Mouse (Mus musculus) limb, embryonic 14.5 days (tissue): ENCODE results near the gene Khsrp. TPM values are rescaled to one million over a fixed set of nuclear protein-coding genes. Genes with fewer than 3 reads are reported as not detected.

Experiments used
- ATAC-seq: fragments of 200-750 bp; cut with Nextera tagmentation; 2 replicates; pipeline ENCODE4 v1.8.0; 2017; ENCODE audit warnings: low read depth, moderate number of reproducible peaks, moderate TSS enrichment; ENCODE audit not compliant: low FRiP score
- DNase-seq: peaks from one replicate; pipeline ENCODE4 v3.0.0-alpha.2; 2015; ENCODE audit warnings: low spot score
- H3K27ac ChIP-seq: fragments of 300-500 bp; sonication (generic); replicated peaks from 2 replicates; pipeline ENCODE4 v1.5.1; 2014; ENCODE audit warnings: low read depth, mild to moderate bottlenecking, low read length, moderate library complexity, mixed read lengths
- H3K27me3 ChIP-seq: fragments of 300-500 bp; sonication (generic); 2 replicates; pipeline ENCODE4 v1.6.1; 2014; ENCODE audit warnings: low read length, mixed read lengths; ENCODE audit not compliant: control insufficient read depth, insufficient read depth
- H3K36me3 ChIP-seq: fragments of 300-500 bp; sonication (generic); 2 replicates; pipeline ENCODE4 v1.6.1; 2014; ENCODE audit warnings: mild to moderate bottlenecking, low read length, moderate library complexity, mixed read lengths; ENCODE audit not compliant: control insufficient read depth, insufficient read depth
- H3K4me1 ChIP-seq: fragments of 300-500 bp; sonication (generic); 2 replicates; pipeline ENCODE4 v1.6.1; 2014; ENCODE audit warnings: antibody characterized with exemption, low read length, mixed read lengths; ENCODE audit not compliant: control insufficient read depth, insufficient read depth
- H3K4me2 ChIP-seq: fragments of 300-500 bp; sonication (generic); replicated peaks from 2 replicates; pipeline ENCODE4 v1.6.1; 2014; ENCODE audit warnings: low read depth, mild to moderate bottlenecking, low read length, moderate library complexity; ENCODE audit not compliant: severe bottlenecking
- H3K4me3 ChIP-seq: fragments of 300-500 bp; sonication (generic); replicated peaks from 2 replicates; pipeline ENCODE4 v1.5.1; 2014; ENCODE audit warnings: low read length
- H3K9ac ChIP-seq: fragments of 300-500 bp; sonication (generic); 2 replicates; pipeline ENCODE4 v1.6.1; 2014; ENCODE audit warnings: mild to moderate bottlenecking, low read depth, low read length, moderate library complexity; ENCODE audit not compliant: severe bottlenecking
- H3K9me3 ChIP-seq: fragments of 300-500 bp; sonication (generic); 2 replicates; pipeline ENCODE4 v1.6.1; 2016; ENCODE audit warnings: low read length; ENCODE audit not compliant: control insufficient read depth
- POLR2A ChIP-seq: fragments of 200-500 bp; IDR thresholded peaks from 2 replicates; pipeline ENCODE4 v1.8.0; 2012; ENCODE audit warnings: inconsistent platforms, mild to moderate bottlenecking, moderate library complexity, borderline replicate concordance; ENCODE audit not compliant: insufficient read depth, insufficient read length; ENCODE audit errors: extremely low read depth
- WGBS: fragments of 180-500 bp; shearing (Covaris S2); extraction: QIAGEN DNeasy Blood & Tissue Kit; methylation state at CpG from one replicate; pipeline ENCODE4 v1.1.7; 2014; 5-methylcytosine and 5-hydroxymethylcytosine counted together
- polyA plus RNA-seq, 2 experiments: library from polyadenylated mRNA; depleted of rRNA in 1 of 2; stranded (reverse) in 1 of 2; unstranded in 1 of 2; fragments of >200 nt; fragmentation: Nextera tagmentation in 1 of 2; extraction: Ambion mirVana in 1 of 2; gene quantifications; 2 replicates each; pipeline versions ENCODE4 v1.2.1 to v1.2.3; 2012 to 2014

The Khsrp gene
- polyA plus RNA-seq, 2 experiments = 49.5 to 115 TPM

DNA sequence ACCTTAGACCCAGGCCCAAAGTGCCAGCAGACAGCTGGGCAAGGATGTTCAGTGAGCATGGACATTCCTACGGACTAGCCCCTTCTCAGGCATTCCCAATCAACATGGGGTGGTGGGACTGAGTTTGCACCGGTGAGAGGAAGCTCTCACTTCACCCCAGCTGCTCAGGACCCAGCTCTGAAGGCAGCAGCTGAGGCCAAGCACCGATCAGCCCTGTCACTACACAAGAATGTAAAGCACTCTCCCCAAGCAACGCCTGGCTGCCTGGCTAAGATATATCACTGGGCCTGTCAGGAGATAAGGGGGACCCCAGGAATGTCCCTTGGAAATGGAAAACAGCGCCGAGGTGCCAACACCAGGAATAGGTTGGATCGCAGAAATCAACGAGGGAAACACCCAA, 30.1 kb downstream of the Khsrp start:
- WGBS = 74% methylated on average over 8 of the region's 8 CpGs
- Histone ChIP-seq H3K4me3 (no peak overlapping the region), H3K27ac (no peak overlapping the region), H3K4me1 (peaks cover 8% of the 10 kb centered on the region; the same call in 1 of the 2 replicates), H3K36me3 (peaks cover 47% of the 10 kb centered on the region), H3K27me3 (no peaks in the 10 kb centered on the region), H3K4me2 (no peak overlapping the region), H3K9me3 (no peaks in the 10 kb centered on the region), H3K9ac (no peak overlapping the region)
- DNase-seq = no peak
- ATAC-seq = no peak
- no peak for TF ChIP-seq POLR2A

DNA sequence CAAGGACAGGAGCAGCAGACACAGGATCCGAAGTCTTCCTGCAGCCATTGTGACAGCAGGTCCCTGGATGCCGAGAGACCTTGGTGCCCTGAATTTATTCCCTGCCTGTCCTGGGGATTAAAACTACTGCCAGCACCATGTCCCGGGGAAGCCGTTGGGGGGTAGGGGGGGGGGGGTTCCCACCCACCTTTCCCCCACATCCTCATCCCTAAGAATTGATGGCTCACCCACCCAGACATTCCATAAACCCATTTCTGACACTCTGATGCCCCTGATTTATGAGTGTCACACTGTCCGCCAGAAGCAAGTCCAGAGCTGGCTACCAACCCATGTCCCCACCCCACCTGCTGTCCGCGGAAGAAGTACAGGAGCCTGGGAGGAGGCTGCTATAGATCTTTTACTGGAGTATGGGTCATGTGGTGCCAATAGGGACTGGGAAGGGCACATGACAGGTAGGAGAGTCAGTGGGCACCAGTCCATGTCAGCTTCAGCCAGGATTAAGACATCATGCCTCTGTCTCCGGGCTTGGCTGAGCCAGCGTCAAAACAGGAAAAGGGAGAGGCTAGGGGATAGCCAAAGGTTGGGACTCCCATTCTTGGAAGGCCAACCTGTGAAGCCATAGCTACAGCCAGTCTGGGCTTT, 31.2 kb downstream of the Khsrp start, which contains the start of gene Pspn:
Gene Pspn, minus strand, starts transcription at position 51 of the 642 bp plus-strand sequence.
- no peak for TF ChIP-seq POLR2A
- no peak within 1 kb of the TSS for H3K27ac ChIP-seq
- ATAC-seq = no peak
- H3K9ac ChIP-seq = no peak within 1 kb of the TSS
- DNase-seq = no peak
- H3K4me1 ChIP-seq = peaks cover 8% of the 10 kb centered on the region; the same call in 1 of the 2 replicates
- no peaks in the 10 kb centered on the region for H3K27me3 ChIP-seq
- H3K4me2 ChIP-seq = no peak within 1 kb of the TSS
- 89% methylated on average over 9 of the region's 9 CpGs for WGBS
- H3K4me3 ChIP-seq = no peak within 1 kb of the TSS
- H3K36me3 ChIP-seq = peaks cover 48% of the 10 kb centered on the region
- no peaks in the 10 kb centered on the region for H3K9me3 ChIP-seq

DNA sequence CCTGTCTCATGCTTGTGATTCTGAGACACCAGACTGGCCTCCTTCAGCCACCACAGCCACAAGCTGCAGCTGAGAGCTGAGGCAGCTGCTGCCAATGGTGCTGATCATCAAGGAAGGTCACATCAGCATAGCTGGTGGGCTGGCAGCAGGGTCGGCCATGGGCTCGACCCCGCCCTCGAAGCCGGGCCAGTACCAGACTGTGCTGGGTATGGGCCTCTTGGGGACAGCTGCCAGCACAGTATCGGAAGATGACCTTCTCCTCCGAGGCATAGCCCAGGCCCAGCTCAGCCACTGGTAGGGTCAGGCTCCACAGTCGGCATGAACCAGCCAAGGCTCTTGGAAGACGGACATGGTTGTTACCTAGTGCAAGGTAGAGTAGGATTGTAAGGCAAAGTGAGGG, 31.9 kb downstream of the Khsrp start:
- 92% methylated on average over 9 of the region's 9 CpGs for WGBS
- ATAC-seq = no peak
- H3K27me3 ChIP-seq = no peaks in the 10 kb centered on the region

DNA sequence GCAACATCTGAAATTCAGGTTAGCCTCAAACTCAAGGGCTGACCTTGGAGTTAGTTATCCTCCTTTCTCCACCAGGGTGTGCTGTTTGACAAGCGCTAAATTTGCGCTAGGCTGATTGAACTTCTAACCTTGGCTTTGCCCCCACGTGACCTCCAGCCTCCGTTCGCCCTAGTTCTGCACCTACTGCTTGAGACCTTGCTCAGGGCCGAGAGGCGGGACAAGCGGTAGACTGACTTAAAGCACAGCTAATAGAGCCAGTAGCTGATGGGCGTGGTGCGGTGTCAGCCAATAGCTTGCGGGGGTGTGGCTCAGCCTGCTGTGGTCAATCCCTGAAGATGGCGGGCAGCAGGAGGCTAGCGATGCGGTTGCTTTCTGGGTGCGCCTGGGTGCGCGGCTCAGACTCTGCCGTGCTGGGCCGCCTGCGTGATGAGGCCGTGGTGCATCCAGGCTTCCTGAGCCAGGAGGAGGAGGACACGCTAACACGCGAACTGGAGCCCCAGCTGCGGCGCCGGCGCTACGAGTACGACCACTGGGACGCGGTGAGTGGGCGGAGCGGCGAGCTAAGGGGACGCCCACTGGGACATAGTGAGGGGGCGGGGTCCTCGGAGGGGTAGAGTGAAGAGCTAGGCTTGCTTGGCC, 34.2 kb downstream of the Khsrp start, which contains the start of gene Alkbh7:
Gene Alkbh7, plus strand, starts transcription at position 311 of the 639 bp plus-strand sequence.
- DNase-seq (peak; percentile 98), ATAC-seq (peak; percentile 98)
- WGBS = under 1% methylated on average over 38 of the region's 38 CpGs
- Histone ChIP-seq H3K9ac (peak within 1 kb of the TSS; percentile 65), H3K4me3 (peak within 1 kb of the TSS; percentile 81), H3K9me3 (no peaks in the 10 kb centered on the region), H3K4me2 (peak within 1 kb of the TSS; percentile 75), H3K36me3 (peaks cover 52% of the 10 kb centered on the region), H3K4me1 (peaks cover 8% of the 10 kb centered on the region; the same call in 1 of the 2 replicates), H3K27me3 (no peaks in the 10 kb centered on the region), H3K27ac (no peak within 1 kb of the TSS)
- TF ChIP-seq POLR2A = no peak

More for the DNA sequence above, 31.9 kb downstream of the Khsrp start:
- Histone ChIP-seq H3K4me2 (no peak overlapping the region), H3K9me3 (no peaks in the 10 kb centered on the region), H3K9ac (no peak overlapping the region), H3K27ac (no peak overlapping the region), H3K4me1 (peaks cover 8% of the 10 kb centered on the region; the same call in 1 of the 2 replicates), H3K36me3 (peaks cover 49% of the 10 kb centered on the region), H3K4me3 (no peak overlapping the region)
- DNase-seq = no peak
- no peak for TF ChIP-seq POLR2A

DNA sequence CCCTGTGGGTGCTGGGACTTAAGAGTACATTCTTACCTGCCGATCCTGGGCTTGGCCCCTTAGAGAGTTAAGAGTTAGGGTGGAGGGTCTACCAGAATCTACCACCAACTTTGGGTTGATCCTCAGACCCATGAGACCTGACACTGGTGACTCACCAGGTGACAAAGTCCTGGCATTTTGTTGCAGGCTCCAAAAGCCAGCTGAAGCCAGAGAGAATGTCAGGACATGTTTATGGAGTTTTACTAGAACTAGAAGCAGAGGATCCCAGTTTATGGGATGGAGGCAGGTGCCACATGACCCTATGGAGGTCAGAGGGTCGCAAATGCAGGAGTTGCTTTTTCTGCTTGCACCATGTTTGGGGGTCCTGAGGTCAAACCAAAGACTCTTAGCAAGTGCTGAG, 34.8 kb downstream of the Khsrp start:
- H3K27me3 ChIP-seq = no peaks in the 10 kb centered on the region
- no peak overlapping the region for H3K9ac ChIP-seq
- peak overlapping the region; percentile 75; the same call in 1 of the 2 replicates for H3K4me2 ChIP-seq
- 67% methylated on average over 2 of the region's 2 CpGs for WGBS
- peaks cover 54% of the 10 kb centered on the region for H3K36me3 ChIP-seq
- TF ChIP-seq POLR2A = no peak
- no peak overlapping the region for H3K4me3 ChIP-seq
- H3K27ac ChIP-seq = no peak overlapping the region
- H3K4me1 ChIP-seq = peaks cover 8% of the 10 kb centered on the region; the same call in 1 of the 2 replicates
- no peak for DNase-seq
- H3K9me3 ChIP-seq = no peaks in the 10 kb centered on the region
- no peak for ATAC-seq
